Mouse (Mus musculus) kidney, postnatal 14 days (tissue): ENCODE results near the gene Nup153.

Experiments used
- DNase-seq: peaks from one replicate; pipeline ENCODE4 v3.0.0; 2022; ENCODE audit warnings: mixed read lengths

Gene Nup153

GRCm38 (mm10) chr13:46727837-46728268, at the start of gene Nup153:
TSS of gene Nup153 (minus strand) at chr13:46727940.
- DNase-seq: peak; percentile 100

DNA sequence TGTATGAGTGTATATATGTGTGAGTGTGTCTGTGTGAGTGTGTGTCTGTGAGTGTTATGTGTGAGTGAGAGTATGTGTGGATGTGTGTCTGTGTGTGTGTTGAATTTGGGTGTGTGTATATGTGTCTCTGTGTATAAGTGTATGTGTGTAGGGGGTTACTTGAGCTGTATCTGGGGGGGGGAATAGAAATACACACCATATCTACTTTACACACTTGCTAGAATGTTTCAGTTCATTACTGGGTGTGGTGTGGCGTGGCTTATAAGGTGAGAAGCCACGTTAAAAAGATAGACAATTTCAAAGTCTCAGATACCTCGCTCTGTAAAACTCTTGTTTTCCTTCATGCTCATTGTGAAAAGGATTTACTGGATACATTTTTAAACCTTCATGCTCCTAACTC, 49.7 kb upstream of the Nup153 start:
- DNase-seq: no peak

DNA sequence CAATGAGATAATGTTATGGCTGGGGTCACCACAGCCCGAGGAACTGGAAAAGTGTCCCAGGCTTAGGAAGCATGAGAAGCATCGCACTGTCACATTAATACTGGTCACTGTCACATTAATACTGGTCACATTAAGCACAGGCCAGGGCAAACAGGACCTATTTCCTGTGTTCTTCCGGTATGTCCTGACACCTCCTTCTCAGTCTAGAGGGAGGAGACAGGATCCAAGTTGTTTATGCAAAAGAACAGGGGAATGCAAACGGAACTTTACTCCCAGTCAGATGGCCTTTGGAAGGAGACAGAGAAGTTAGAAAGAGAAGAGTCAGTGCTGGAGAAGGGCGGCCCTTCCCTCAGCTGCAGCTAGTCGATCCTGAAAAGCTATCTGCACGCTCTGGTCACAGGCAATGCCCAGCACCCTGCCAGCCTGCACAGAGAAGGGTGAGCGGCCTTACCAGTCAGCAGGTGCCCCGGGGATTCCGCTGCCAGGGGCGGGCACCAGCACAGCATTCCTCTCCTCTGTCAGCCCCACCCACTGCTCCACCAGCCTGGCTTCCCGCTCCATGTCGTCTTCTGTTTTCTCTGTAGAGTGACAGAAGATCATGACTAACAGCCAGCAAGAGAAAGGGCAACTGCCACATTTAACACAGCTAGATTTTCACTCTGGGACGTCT, 49.0 kb upstream of the Nup153 start:
- DNase-seq: peak; percentile 64

DNA sequence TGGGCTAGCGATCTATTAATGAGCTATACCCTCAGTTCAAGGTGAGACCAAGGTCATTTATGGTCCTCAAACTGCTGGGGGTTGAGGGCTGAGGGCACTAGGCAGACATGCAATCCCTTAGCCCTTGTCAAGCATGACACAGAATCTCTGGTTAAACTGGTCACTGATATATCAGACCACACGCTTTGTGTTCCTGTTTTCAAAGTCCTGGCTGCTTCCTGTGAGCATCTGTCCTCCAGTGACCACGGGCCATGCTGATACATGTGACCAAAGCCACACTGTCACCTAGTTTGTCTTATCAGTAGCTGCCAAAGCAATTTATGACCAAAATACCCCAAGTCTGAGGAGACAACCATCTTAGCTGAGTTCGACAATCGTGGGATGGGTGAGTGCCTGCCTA, 47.3 kb upstream of the Nup153 start:
- DNase-seq: no peak

DNA sequence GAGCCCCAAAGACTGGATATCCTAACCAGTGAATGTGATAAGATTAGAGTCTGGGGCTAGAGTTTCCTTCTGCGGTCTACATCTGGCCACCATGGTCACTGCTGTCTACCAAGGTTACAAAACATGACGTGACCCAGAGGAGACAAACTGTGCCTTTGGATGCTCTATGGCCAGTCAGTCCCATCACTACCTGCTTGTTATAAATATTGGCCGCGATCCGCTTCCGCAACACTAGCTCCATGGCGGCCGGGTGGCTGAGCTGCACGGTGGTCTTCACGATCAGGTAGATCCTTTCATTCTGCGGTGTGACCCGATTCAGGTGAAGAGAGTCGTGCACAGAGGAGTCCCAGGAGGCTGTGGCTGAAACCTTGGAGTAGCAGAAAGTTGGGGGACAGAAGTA, 44.8 kb upstream of the Nup153 start:
- DNase-seq: no peak

DNA sequence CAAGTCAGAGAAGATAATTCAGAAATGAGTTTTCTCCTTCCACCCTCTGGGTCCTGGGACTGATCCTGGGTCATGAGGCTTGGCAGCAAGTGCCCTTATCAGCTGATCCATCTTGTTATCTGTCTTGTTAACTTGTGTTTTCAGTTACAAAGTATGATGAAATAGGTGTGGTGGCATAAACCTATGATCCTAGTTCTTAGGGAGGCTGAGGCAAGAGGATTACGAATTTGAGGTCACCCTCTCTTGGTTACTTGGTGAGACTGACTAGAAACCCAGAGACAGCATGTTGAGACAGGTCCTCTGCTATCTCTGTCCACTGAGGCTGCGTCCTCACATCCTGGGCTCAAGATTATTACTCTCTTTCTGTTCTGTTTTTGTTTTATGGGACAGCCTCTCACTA, 37.6 kb upstream of the Nup153 start:
- DNase-seq: no peak

GRCm38 (mm10) chr13:46763210-46763609, 35.5 kb upstream of the Nup153 start:
- DNase-seq: no peak

DNA sequence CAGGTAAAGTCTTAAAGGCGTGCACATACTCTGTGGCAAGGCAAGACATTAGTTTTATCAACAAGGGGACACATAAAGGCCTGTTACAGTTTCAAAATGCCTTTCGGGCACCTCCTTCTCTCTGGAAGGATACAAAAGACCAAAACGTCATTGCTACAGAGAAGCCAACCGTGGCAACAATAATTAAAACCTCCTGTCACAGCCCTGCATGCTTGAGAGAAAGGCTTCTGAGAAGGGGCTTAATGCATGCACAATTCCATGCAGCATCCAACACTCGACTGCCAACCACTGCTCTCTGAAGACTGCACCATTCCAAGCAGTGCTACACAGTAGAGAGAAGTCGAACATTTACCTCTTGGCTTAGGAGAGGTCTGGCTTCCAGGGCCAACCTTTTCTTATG, 33.2 kb upstream of the Nup153 start:
- DNase-seq: no peak

- DNase-seq: no peak
Measured at GRCm38 (mm10) chr13:46759281-46759809, 31.6 kb upstream of the Nup153 start.

GRCm38 (mm10) chr13:46758627-46759026, 30.9 kb upstream of the Nup153 start:
- no peak for DNase-seq

DNA sequence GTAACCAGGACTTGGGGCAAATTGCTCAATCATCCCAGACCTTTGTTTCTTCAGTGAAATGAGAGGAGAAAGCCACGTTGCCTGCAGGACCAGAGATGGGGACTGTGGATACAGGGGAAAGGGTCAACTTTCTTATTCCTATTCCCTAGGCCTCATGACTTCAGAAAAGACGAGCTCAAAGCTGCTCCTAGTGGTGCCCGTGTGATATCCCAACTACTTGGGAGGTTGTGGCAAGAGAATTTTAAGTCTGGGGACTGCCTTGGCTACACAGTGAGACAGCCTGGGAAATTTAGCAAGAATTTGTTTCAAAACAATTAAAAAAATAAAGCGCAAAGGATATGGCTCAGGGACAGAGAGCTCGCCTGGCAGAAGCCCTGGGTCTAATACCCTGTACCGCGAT, 30.2 kb upstream of the Nup153 start:
- DNase-seq: no peak

- DNase-seq: no peak
Measured at GRCm38 (mm10) chr13:46753294-46753693, 25.6 kb upstream of the Nup153 start.

DNA sequence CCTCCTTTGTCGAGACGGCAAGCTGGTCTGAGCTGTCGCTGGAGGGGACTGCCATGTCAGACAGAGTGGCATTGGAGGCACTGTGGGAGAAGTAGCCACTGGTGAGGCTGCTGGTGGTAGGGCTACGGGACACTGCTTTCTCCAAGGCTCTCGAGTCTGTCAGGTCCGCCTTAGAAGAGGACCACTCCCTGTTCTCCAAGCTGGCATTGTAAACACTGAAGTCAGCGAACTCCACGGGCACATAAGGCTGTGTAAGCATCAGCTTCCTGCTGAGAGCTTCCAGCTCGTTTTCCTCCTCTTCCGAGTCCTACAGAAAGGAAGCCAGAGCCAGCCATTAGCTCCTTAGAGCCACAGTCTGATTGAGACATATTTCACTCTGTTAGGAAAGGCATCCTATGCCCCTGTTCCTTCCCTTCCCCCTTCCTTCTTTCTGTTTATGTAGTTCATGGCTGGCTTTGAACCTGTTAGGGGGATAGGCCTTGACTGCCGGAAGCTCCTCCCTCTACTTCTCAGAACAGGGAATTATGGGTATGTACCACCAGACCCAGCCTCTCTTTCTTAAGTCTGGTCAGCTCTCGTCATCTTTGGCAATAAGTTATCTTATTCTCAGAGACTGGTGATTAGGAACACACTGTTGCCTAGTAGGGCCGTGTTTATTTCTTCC, 25.0 kb upstream of the Nup153 start:
- DNase-seq: no peak

- DNase-seq: no peak
Measured at GRCm38 (mm10) chr13:46748138-46748873, 20.6 kb upstream of the Nup153 start.

GRCm38 (mm10) chr13:46743821-46744220, 16.1 kb upstream of the Nup153 start:
- no peak for DNase-seq

- no peak for DNase-seq
Measured at GRCm38 (mm10) chr13:46742367-46742766, 14.6 kb upstream of the Nup153 start.

DNA sequence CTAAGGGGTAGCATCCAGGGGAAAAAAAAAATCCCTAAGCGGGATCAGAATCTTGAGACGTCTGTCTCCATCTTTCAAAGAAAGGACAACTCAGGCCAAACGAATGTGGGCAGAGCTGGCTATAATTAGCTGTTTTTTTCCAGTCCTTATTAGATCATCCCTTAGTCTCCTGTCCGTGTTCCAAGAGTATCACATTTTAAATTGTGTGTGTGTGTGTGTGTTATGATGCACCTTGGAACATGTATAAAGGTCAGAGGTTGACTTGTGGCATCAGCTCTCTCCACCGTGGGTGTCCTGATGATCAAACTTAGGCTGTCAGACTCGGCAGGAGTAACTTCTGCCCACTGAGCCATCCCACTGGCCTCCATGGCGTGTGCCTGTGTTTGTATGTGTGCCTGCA, 11.7 kb upstream of the Nup153 start:
- no peak for DNase-seq

DNA sequence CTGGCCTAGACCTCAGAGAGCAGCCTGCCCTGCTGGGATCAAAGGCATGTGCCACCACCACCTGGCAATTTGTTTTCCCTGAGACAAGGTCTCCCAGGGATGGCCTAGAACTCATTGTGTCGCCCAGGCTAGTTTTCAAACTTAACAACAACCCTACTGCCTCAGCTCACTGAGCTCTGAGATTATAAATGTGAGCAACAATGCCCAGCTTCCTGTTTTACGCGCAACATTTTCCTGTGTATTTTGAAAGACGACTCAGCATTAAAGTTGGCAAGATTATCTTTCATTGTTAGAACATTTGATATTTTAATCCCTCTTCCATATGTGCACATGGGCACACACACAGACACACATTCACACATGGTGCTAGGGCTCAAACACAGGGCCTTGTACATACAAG, 9.7 kb upstream of the Nup153 start:
- DNase-seq: no peak

DNA sequence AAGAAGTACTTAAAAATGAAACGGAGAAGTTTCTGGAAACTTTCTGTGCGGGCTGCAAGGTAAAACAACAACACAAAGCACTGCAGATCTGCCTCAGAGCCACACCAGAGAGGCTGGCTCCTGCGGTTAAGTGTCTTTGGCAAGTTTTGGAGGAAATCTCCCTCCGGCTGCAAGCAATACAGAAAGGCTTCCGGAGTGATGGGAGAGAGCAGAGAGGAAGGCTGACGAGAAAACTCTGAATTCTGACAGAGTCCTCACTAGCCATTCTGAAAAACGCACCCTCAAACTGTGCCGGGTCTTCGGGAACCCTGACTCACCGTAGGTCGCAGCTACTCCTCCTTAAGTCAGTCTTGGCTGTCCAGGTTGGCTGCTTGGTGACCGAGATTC, 8.7 kb upstream of the Nup153 start:
- DNase-seq: peak; percentile 24

- DNase-seq: peak; percentile 64
Measured at GRCm38 (mm10) chr13:46735808-46736478, 8.2 kb upstream of the Nup153 start.

DNA sequence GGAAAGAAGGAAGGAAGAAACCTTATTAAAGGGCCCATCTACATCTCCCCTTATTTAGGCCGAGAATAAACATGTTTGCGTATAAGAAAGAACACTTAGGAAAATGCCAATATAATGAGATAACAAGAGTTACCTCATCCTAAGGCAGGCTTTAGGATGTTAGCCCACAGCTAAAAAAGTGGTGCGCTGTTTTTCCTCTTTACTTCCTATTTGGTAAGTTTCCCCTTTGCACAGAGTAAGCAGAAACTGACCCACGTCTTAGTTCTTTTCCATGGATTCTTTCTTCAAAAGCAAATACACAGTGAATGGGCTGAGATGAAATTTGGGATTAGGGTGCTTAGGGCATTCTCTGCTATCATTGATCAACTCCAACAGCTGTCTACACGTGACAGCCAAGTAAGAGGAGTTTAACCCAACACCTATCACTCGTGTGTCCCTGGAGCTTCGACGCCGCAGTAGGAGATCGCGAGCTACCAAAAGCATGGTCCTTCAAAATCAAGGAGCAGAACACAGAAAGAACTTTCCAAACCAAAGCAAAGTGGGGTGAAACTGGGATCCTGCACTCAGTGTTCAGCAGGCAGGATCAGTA, 7.6 kb upstream of the Nup153 start:
- no peak for DNase-seq

- DNase-seq: no peak
Measured at GRCm38 (mm10) chr13:46729998-46730397, 2.3 kb upstream of the Nup153 start.

GRCm38 (mm10) chr13:46728411-46728810, 671 bp upstream of the Nup153 start:
- no peak for DNase-seq
